In genomic region chrX:65734577-65734976, GRCm38 (mm10) we compare ENCODE assay signal across 9 mouse cellular contexts.
DNase-seq lines count a peak whose midpoint lies in the region; TF ChIP-seq lines count a peak whose summit lies in the region.
"Had no signal": no experiment of that assay in that cellular context is flagged by ENCODE, and none has a peak within 500 bp of the region (broad histone marks: within the 10 kb centered on the region; RNA-seq: fewer than 3 reads in every experiment).

No protein-coding gene starts in this region.

- no peak overlapping the region for H3K4me3 ChIP-seq in cerebellum, adult 2 months (replicated peaks; ENCODE audit: insufficient read depth, low read depth, low read length)
- H3K4me3 ChIP-seq in layer of hippocampus, adult 2 months, result no peak overlapping the region

- peak; percentile 17; the same call in 1 of the 2 replicates for TF ChIP-seq CTCF in cerebellum, adult 2 months (IDR thresholded peaks at IDR 0.05; ENCODE audit: borderline replicate concordance, insufficient read depth, low read depth, low read length)
- TF ChIP-seq CTCF in layer of hippocampus, adult 2 months (conservative IDR thresholded peaks at IDR 0.05), result peak; percentile 81

- H3K4me1 ChIP-seq in cerebellum, adult 2 months (ENCODE audit: control insufficient read depth, insufficient read depth, low read length), result no peaks in the 10 kb centered on the region

- DNase-seq in cerebellum, adult 2 months, result no peak
- DNase-seq in cerebellum, adult 11-12 months, result no peak
- peak; percentile 8 for DNase-seq in kidney, postnatal 4 days
- no peak for DNase-seq in kidney, adult 11 months
- DNase-seq in ES-CJ7 (ENCODE audit: low read depth, low spot score), result peak; percentile 4
- DNase-seq in layer of hippocampus, adult 2 months (ENCODE audit: low spot score in 2 of 2), result peak; percentile 4 to 33
- no peak for DNase-seq in heart, postnatal 4 days
- no peak for DNase-seq in thymus, postnatal 25 days

- TF ChIP-seq POLR2A in cerebellum, adult 2 months (IDR thresholded peaks at IDR 0.05; ENCODE audit: borderline replicate concordance, insufficient read depth, low read length), result no peak

- H3K27ac ChIP-seq in cerebellum, adult 2 months (ENCODE audit: insufficient read depth, low read length), result no peak overlapping the region
- no peak overlapping the region for H3K27ac ChIP-seq in layer of hippocampus, adult 2 months
- H3K27ac ChIP-seq: macrophage had no signal

- H3K27me3 ChIP-seq in cerebellum, adult 2 months (ENCODE audit: control insufficient read depth, insufficient read depth, low read length), result no peaks in the 10 kb centered on the region

Comparison
In these comparisons a context has a peak if more than half of its experiments do, and no peak if none do; other contexts are left out.
1. DNase-seq: peak in kidney, postnatal 4 days (2 of 2), ES-CJ7 (single experiment) and layer of hippocampus, adult 2 months (2 of 2); none in cerebellum, adult 2 months (0 of 2), cerebellum, adult 11-12 months (single experiment), kidney, adult 11 months (single experiment), heart, postnatal 4 days (single experiment) and thymus, postnatal 25 days (single experiment).